Mouse (Mus musculus): ENCODE data around the gene Gzmc. TPM values are rescaled to one million over a fixed set of nuclear protein-coding genes. Genes with fewer than 3 reads are reported as not detected.

Gzmc gene
- not detected in 2 replicates for polyA plus RNA-seq (2012; rRNA removed; ENCODE audit: low replicate concordance)

DNA sequence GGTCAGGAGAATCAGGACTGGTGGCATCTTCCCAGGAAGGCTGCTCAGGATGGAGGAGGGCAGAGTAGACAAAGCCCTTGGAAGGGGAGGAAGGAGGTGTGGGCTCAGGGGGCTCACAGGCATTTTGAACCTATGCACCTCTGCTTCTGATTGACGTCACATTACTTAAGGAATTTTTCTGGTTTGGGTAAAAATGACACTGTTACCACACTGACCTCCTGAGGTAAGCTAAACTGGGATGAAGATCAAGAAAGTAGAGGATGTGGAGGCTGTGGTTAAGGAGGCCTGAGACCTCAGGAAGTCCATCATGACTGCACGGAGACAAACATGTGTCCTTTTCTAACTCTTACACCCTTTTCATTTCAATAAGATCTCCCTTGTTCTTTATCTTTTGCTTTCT lies at the start of gene Gzmc:
TSS of gene Gzmc (minus strand) at position 101 of the 400 bp plus-strand sequence.

GRCm38 (mm10) chr14:56262153-56262552 lies 27.7 kb upstream of the Gzmc start, which contains the start of gene Gzmb:
Gene Gzmb, minus strand, starts transcription at chr14:56262260.

DNA sequence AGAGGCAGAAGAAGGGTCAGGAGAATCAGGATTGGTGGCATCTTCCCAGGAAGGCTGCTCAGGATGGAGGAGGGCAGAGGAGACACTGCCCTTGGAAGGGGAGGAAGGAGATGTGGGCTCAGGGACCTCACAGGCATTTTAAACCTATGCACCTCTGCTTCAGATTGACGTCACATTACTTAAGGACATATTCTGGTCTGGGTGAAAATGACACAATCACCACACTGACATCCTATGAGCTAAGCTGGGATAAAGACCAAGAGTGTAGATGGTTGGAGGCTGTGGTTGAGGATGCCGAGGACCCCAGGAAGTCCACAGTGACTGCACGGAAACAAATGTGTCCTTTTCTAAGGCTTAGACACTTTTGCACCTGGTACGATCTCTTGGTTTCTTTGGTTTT lies 23.1 kb downstream of the Gzmc start, which contains the start of gene Gzmf:
TSS of gene Gzmf (minus strand) at position 101 of the 400 bp plus-strand sequence.

Other genes with a start within 250 kb of the Gzmc start
- 5.8 and 12.7 TPM in 2 replicates for gene Mcpt1, start 216.7 kb downstream of the Gzmc start, polyA plus RNA-seq (2012; rRNA removed; ENCODE audit: low replicate concordance)
- 0.05 TPM in 1 of 2 replicates, not detected in the other for gene Mcpt9, start 204.2 kb downstream of the Gzmc start, polyA plus RNA-seq (2012; rRNA removed; ENCODE audit: low replicate concordance)
- 0.43 and 1.5 TPM in 2 replicates for gene Mcpt2, start 192.6 kb downstream of the Gzmc start, polyA plus RNA-seq (2012; rRNA removed; ENCODE audit: low replicate concordance)
- gene Mcpt4, start 172.3 kb downstream of the Gzmc start, polyA plus RNA-seq (2012; rRNA removed; ENCODE audit: low replicate concordance): 0.15 and 0.81 TPM in 2 replicates
- not detected in 2 replicates for gene Mcpt8, start 149.4 kb downstream of the Gzmc start, polyA plus RNA-seq (2012; rRNA removed; ENCODE audit: low replicate concordance)
- not detected in 2 replicates for gene Ctsg, start 132.1 kb downstream of the Gzmc start, polyA plus RNA-seq (2012; rRNA removed; ENCODE audit: low replicate concordance)
- gene Gzme, start 114.0 kb downstream of the Gzmc start, polyA plus RNA-seq (2012; rRNA removed; ENCODE audit: low replicate concordance): not detected in 2 replicates
- gene Gzmd, start 102.0 kb downstream of the Gzmc start, polyA plus RNA-seq (2012; rRNA removed; ENCODE audit: low replicate concordance): not detected in 2 replicates
- gene Gzmg, start 75.1 kb downstream of the Gzmc start, polyA plus RNA-seq (2012; rRNA removed; ENCODE audit: low replicate concordance): not detected in 2 replicates
- gene Gzmn, start 60.1 kb downstream of the Gzmc start, polyA plus RNA-seq (2012; rRNA removed; ENCODE audit: low replicate concordance): not detected in 2 replicates
- not detected in 2 replicates for gene Gzmf, start 23.2 kb downstream of the Gzmc start, polyA plus RNA-seq (2012; rRNA removed; ENCODE audit: low replicate concordance)
- gene Gzmb, start 27.6 kb upstream of the Gzmc start, polyA plus RNA-seq (2012; rRNA removed; ENCODE audit: low replicate concordance): 3.8 and 9.8 TPM in 2 replicates
- gene Atp12a, start 130.4 kb upstream of the Gzmc start, polyA plus RNA-seq (2012; rRNA removed; ENCODE audit: low replicate concordance): 0.75 TPM in 1 of 2 replicates, not detected in the other
- not detected in 2 replicates for gene Rnf17, start 167.9 kb upstream of the Gzmc start, polyA plus RNA-seq (2012; rRNA removed; ENCODE audit: low replicate concordance)